Mouse (Mus musculus) WW6 (cell line): Measurements from ENCODE around the gene Krt2.

Experiments
- DNase-seq: peaks from one replicate; pipeline ENCODE4 v3.0.0-alpha.2; 2013; ENCODE audit warnings: low read depth, low spot score

Krt2 gene

DNA sequence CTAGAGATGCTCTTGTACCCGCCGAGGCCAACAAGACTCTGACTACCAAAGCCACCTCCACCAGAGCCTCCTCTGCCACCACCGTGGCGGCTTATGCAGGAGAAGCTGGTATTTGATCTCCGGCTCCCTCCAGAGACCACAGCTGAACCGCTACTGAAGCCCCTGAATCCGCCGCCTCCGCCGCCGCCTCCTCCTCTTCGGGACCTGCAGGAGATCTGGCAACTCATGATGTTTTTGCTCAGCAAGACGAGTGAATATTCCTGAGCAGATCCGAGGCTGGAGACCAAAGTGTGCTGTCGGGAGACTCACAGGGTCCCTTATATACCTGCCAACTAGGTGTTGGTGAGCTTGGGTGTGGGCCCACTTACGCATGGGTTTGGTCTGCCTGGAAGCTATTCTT lies at the start of gene Krt2:
TSS of gene Krt2 (minus strand) at position 295 of the 400 bp plus-strand sequence.
- DNase-seq, result no peak

- DNase-seq, result no peak
These were observed 48.8 kb upstream of the Krt2 start for GRCm38 (mm10) chr15:101866754-101867153.

DNA sequence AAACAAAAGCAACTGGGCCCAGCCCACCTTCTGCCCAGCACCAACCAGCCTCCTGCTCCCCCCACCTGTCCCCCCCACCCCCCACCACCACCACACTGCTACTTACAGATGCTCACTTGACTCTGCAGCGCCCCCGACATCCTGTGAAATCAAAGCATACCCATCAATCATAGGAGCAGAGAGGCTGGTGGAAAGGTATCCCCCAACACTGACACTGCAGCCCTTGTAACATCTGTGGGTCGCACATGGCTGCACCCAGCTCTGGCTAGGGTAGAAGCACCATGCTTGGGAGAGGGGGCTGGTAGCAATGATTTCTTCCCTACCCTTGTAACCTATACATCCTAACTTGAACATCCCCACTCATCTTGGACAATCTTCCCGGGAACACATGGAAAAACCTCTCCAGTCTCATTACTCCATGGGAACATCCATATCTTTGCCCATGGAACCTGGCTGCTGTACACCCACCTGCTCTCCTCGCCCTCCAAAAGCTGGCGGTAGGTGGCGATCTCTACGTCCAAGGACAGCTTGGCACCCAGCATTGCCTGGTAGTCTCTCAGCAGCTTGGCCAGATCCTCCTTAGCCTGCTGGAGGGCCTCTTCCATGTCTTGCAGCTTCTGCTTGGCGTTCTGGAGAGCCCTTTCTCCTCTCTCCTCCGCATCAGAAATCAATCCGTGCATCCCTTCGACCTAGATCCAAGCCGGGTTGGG lies 42.6 kb upstream of the Krt2 start:
- no peak for DNase-seq

GRCm38 (mm10) chr15:101859735-101860170 lies 41.8 kb upstream of the Krt2 start:
- DNase-seq, result no peak

- DNase-seq, result no peak
These were observed 40.9 kb upstream of the Krt2 start for GRCm38 (mm10) chr15:101858673-101859425.

DNA sequence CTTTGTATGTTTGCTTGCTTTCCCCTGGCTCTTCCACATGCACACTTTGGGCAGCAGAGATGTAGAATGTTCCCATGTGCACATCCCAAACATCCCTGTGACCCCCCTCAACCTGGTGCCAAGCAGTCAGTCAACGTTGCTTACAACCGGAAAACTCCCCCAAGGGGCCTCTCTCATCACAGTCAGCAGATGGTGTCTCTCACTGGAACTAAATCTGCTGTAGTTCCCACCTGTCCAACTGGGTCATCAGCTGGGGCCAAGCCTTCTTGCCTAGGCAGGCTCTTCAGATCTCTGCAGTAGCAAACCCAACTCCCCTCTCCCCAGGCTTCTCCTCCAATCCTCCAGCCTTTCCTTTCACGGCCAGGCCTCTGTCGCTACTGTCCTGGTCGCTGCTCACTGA lies 38.7 kb upstream of the Krt2 start:
- DNase-seq, result no peak

DNA sequence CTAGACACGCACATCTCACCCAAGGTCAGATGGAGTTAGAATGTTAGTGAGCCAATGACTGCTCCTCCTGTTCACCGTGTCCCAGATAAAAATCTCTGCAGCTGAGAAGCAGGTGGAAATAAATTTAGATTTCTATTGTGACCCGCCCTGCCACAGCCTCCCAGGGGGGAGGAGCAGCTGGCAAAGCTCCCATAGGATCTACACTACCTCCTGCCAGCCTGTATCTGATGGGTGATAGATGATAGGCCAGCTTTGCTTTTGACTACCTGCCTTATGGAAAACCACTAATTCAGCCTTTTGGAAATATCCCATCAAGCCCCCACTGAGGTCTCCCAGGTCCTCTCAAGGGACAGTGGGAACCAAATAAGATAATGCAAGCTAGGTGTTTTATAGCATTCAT lies 37.8 kb upstream of the Krt2 start:
- no peak for DNase-seq

- no peak for DNase-seq
These were observed 36.3 kb upstream of the Krt2 start for GRCm38 (mm10) chr15:101854294-101854693.

GRCm38 (mm10) chr15:101852571-101852970 lies 34.6 kb upstream of the Krt2 start:
- no peak for DNase-seq

- DNase-seq, result no peak
These were observed 32.7 kb upstream of the Krt2 start, which contains the start of gene Krt1 for GRCm38 (mm10) chr15:101850694-101851093. Gene Krt1 (minus strand): TSS chr15:101850794.

- no peak for DNase-seq
These were observed 28.0 kb upstream of the Krt2 start for GRCm38 (mm10) chr15:101845971-101846403.

DNA sequence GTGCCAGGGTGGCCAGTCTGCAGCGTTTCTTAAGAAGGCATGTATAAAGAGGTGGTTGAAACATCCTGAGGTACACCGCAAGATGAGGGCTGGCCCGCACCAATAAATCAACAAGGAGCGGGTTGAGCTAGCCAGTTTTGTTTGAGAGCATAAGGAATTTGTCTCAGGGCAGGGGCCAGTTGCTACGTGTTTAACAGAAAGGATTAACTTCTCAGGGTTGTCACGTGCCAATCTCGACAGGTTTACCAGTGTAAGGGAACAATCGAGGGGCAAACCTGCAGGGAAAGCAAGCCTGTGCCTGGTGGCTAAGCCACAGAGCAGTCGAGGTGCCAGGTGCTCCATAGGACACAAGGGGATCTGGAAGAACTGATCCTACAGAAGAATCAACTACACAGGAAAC lies 25.2 kb upstream of the Krt2 start:
- no peak for DNase-seq

DNA sequence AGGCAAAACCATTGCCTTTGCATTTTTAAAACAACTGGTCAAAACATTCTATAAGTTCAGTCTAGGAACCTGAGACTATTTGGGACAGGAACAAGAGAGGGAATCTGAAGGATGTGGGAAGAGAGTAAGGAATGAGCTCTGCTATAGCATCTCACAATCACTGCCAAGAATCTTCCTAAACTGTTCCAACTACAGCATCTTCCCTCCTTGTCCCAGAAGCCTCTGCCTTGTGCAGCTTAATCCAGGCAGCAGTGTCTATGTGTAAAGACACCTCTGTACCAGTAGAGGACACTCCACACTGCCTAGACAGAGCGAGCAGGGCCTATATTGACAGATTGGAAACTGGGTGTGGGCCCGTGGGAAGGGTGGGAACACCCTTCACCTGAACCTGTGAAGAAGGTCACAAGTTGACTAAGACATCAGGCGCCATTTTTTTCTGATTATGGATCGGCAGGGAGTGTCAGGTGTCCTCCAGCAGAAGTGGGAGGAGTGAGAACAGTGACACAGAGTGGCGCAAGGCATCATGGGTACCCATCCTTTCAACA lies 16.9 kb upstream of the Krt2 start:
- DNase-seq, result no peak

GRCm38 (mm10) chr15:101833131-101833530 lies 15.2 kb upstream of the Krt2 start:
- no peak for DNase-seq

DNA sequence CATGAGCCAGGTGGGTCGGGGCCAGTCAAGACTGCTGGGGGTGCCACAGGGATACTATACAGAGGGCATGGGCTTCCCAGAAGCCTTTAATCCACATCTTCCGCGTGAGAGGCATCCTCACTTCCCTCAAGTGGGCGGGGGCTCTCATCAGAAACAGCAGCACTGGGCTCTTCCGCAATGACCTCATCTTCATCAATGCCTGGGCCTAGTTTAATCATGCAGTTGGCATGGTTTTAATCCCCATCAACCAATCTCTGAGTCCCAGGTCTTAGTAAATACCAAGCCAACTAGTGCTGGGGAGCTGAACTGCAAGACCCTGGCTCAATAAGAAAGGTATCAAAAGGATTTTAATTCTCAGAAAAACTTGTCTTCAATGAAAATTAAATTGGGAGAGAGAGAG lies 11.5 kb upstream of the Krt2 start:
- DNase-seq, result no peak

GRCm38 (mm10) chr15:101821786-101822185 lies 3.8 kb upstream of the Krt2 start:
- no peak for DNase-seq

DNA sequence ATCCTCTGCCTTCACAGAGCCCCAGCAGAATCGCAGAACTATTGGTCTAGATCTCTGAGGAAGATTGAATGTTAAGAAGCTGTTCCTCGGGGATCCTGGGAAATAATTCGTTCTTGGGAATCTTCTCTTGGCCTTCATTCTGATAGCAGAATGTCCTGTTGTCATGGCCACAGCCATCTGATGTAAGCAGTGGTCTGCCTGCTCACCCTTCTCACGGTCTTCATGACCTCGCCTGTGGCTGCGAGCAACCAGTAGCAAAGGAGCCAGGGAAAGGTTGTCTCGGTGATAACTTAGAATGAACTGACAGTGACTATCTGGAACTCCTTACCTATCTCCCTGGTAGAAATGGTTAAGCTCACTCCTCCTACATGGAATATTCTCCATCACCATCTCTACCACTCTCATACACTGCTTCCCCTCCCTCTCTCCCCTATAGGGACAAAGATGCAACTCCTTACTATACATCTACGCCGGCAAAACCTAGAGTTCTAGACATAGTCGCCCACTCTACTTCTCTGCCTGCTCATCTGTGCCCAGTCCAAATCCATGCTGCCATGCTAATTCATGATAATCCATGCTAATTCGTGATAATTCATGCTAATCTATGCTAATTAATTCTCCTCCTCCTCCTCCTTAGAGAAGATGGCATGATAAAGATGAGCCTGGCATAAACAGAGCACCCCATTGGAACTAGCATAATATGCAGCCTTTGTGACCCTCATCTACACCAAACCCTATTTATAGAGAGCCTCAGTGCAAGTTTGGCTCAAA lies 14.7 kb downstream of the Krt2 start:
- DNase-seq, result no peak

DNA sequence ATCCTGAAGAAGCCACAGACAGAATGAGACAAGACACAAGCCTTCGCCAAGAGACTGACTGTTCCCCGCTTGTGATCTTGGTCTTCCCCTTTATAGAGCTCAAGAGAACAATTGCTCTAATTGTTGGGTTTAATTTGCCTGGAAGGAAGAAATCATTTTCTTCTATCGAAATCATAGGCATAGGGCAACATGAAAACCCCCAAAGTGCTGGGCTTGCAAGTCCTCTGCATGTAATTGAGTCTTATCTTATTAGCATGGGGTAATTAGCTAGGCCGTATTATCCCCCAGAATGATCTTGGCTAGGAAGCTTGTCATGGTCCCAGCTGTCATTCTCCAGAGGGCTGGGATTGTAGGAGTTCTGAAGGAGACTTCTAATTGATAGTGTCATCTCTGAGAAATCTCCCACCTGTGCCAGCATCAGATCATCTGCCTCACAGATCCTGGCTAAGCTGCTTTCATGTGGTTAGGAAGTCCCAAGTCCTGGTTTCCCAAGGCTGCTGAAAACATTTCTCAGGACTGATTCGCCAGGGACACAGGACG lies 15.6 kb downstream of the Krt2 start, which contains the start of gene Krt73:
TSS of gene Krt73 (minus strand) at position 51 of the 540 bp plus-strand sequence.
- no peak for DNase-seq

GRCm38 (mm10) chr15:101790867-101791266 lies 27.1 kb downstream of the Krt2 start:
- DNase-seq, result no peak

DNA sequence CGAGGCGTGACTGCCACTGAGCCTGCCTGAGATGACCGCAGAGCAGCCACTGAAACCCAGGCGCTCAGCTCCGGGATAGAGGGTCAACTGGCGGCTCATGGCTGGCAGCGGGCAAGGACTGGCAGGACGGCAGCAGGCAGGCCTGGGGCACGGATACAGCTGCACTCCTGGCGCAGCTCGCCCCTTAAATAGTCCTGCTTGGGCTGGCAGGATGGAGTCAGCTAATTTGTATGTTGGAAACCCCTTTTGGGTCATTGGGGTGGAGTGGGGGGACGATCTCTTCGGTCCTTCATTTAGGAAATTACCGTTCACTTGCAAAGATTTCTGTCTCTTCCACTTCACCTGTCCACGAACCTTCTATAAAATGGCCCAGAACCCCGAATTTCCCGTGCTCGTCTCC lies 31.6 kb downstream of the Krt2 start, which contains the start of gene Krt72:
TSS of gene Krt72 (minus strand) at position 101 of the 400 bp plus-strand sequence.
- no peak for DNase-seq

- no peak for DNase-seq
These were observed 44.5 kb downstream of the Krt2 start for GRCm38 (mm10) chr15:101773420-101773819.
